In the genomic region with DNA sequence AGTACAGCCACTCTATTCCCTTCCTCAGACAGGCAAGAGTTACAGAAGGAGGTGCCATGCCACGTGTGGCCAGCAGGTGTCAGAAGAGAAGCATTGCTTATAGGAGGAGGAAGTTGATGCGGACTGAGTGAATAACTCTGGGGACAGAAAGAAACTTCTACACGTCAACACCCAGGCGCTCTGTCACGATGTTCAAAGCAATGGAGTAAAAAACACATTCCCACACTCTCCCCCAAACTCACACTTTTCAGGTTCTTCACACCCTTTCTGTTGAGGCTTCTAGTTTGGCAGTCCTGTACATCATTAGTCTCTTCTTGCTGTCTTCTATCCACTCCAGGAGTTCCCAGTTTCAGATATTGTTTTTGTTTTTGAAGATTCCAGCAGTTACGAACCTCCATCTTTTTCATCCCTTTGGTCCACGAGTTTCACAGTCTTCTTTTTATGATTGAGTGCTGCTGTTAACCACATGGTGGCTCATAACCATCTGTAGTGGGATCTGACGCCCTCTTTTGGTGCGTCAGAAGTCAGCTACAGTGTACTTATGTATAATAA, we compare ENCODE assay signal across 8 mouse cellular contexts. TPM values are rescaled to one million over a fixed set of nuclear protein-coding genes. Genes with fewer than 3 reads are reported as not detected.
A peak's percentile ranks its signal among the peaks of the same experiment; 100 is the strongest.
DNase-seq lines count a peak whose midpoint lies in the region; ATAC-seq lines count a peak whose summit lies in the region.

No protein-coding gene starts in this region.

- peak; percentile 86 for DNase-seq in 416B (ENCODE audit: low read depth)
- peak; percentile 75 for DNase-seq in adrenal gland, postnatal 25 days
- DNase-seq in embryonic facial prominence, embryonic 11.5 days (ENCODE audit: low spot score), result peak; percentile 94
- DNase-seq in heart, adult 11 months, result peak; percentile 93
- DNase-seq in kidney, adult 18-20 months, result peak; percentile 84
- DNase-seq in spleen, adult 18-20 months, result peak; percentile 51 to 81

- WGBS in embryonic facial prominence, embryonic 11.5 days, result 17% methylated on average over 9 of the region's 9 CpGs
- WGBS in limb, embryonic 12.5 days, result 15% methylated on average over 9 of the region's 9 CpGs
- 16% methylated on average over 9 of the region's 9 CpGs for WGBS in midbrain, embryonic 15.5 days

- H3K9me3 ChIP-seq in embryonic facial prominence, embryonic 11.5 days (replicated peaks; ENCODE audit: control insufficient read depth, low read length), result no peaks in the 10 kb centered on the region
- H3K9me3 ChIP-seq in limb, embryonic 12.5 days, result no peaks in the 10 kb centered on the region
- H3K9me3 ChIP-seq in midbrain, embryonic 15.5 days, result no peaks in the 10 kb centered on the region

- no peaks in the 10 kb centered on the region for H3K36me3 ChIP-seq in embryonic facial prominence, embryonic 11.5 days (replicated peaks; ENCODE audit: control insufficient read depth, insufficient read depth, low read depth, low read length)
- H3K36me3 ChIP-seq in limb, embryonic 12.5 days, result no peaks in the 10 kb centered on the region
- H3K36me3 ChIP-seq in midbrain, embryonic 15.5 days (replicated peaks), result no peaks in the 10 kb centered on the region

- H3K27me3 ChIP-seq in embryonic facial prominence, embryonic 11.5 days (ENCODE audit: control insufficient read depth, insufficient read depth, low read length), result no peaks in the 10 kb centered on the region
- H3K27me3 ChIP-seq in limb, embryonic 12.5 days, result no peaks in the 10 kb centered on the region
- H3K27me3 ChIP-seq in midbrain, embryonic 15.5 days (replicated peaks), result no peaks in the 10 kb centered on the region

- H3K4me1 ChIP-seq in embryonic facial prominence, embryonic 11.5 days (ENCODE audit: control insufficient read depth, insufficient read depth, low read length), result no peaks in the 10 kb centered on the region
- no peaks in the 10 kb centered on the region; the same call in 1 of the 2 replicates for H3K4me1 ChIP-seq in limb, embryonic 12.5 days (replicated peaks)
- H3K4me1 ChIP-seq in midbrain, embryonic 15.5 days, result no peaks in the 10 kb centered on the region

- H3K27ac ChIP-seq in embryonic facial prominence, embryonic 11.5 days (replicated peaks; ENCODE audit: low read depth, low read length), result no peak overlapping the region
- no peak overlapping the region for H3K27ac ChIP-seq in limb, embryonic 12.5 days
- H3K27ac ChIP-seq in midbrain, embryonic 15.5 days, result no peak overlapping the region

- H3K4me2 ChIP-seq in embryonic facial prominence, embryonic 11.5 days (ENCODE audit: low read depth, low read length), result no peak overlapping the region
- H3K4me2 ChIP-seq in limb, embryonic 12.5 days, result peak overlapping the region; percentile 53
- H3K4me2 ChIP-seq in midbrain, embryonic 15.5 days, result peak overlapping the region; percentile 26; the same call in 1 of the 2 replicates

- no peak overlapping the region for H3K4me3 ChIP-seq in embryonic facial prominence, embryonic 11.5 days (ENCODE audit: low read depth, low read length)
- peak overlapping the region; percentile 17; the same call in 1 of the 2 replicates for H3K4me3 ChIP-seq in limb, embryonic 12.5 days (replicated peaks)
- H3K4me3 ChIP-seq in midbrain, embryonic 15.5 days, result no peak overlapping the region

- no peak; the same call in 1 of the 2 replicates for ATAC-seq in embryonic facial prominence, embryonic 11.5 days (replicated peaks; ENCODE audit: insufficient number of reproducible peaks, low FRiP score, low TSS enrichment, low read depth)
- ATAC-seq in limb, embryonic 12.5 days (ENCODE audit: insufficient number of reproducible peaks, insufficient read depth, low FRiP score, low TSS enrichment, low read depth), result peak; percentile 78
- ATAC-seq in midbrain, embryonic 15.5 days (replicated peaks), result peak; percentile 58; the same call in 1 of the 2 replicates

- H3K9ac ChIP-seq in embryonic facial prominence, embryonic 11.5 days (replicated peaks; ENCODE audit: low read length), result no peak overlapping the region
- H3K9ac ChIP-seq in limb, embryonic 12.5 days (replicated peaks), result no peak overlapping the region
- no peak overlapping the region for H3K9ac ChIP-seq in midbrain, embryonic 15.5 days

RNA-seq across cellular contexts. Expression of gene Spon2, which starts 14.5 kb away (rescaled TPM):
- total RNA-seq in adrenal gland, postnatal 25 days (2021), result 0.39 TPM in 1 of 2 replicates, not detected in the other
- polyA plus RNA-seq in embryonic facial prominence, embryonic 11.5 days (2014; fragmentation: Nextera tagmentation; extraction: Ambion mirVana), result 4.2 and 5.3 TPM in 2 replicates
- polyA plus RNA-seq in limb, embryonic 12.5 days (2016; fragmentation: Nextera tagmentation; extraction: Ambion mirVana), result 1.4 and 2.4 TPM in 2 replicates
- polyA plus RNA-seq in midbrain, embryonic 15.5 days (2015; fragmentation: Nextera tagmentation; extraction: Ambion mirVana), result 4.1 and 5.2 TPM in 2 replicates
